Mouse (Mus musculus): ENCODE data around the gene E130218I03Rik. TPM values are rescaled to one million over a fixed set of nuclear protein-coding genes. Genes with fewer than 3 reads are reported as not detected.
A peak's percentile ranks its signal among the peaks of the same experiment; 100 is the strongest.

The E130218I03Rik gene
- 0.16 TPM in 1 of 2 replicates, not detected in the other for polyA plus RNA-seq (2015; fragmentation: Nextera tagmentation; extraction: Ambion mirVana)

- 86% methylated on average over 17 of the region's 17 CpGs for WGBS (ENCODE audit: insufficient replicate concordance)
- peak within 1 kb of the TSS; percentile 98 for H3K4me2 ChIP-seq
- no peaks in the 10 kb centered on the region for H3K36me3 ChIP-seq (replicated peaks)
- H3K27ac ChIP-seq (replicated peaks): no peak within 1 kb of the TSS
- no peaks in the 10 kb centered on the region for H3K9me3 ChIP-seq (replicated peaks)
- peaks cover 24% of the 10 kb centered on the region for H3K4me1 ChIP-seq (replicated peaks)
- no peak for ATAC-seq (ENCODE audit: insufficient read depth)
- H3K9ac ChIP-seq: peak within 1 kb of the TSS; percentile 71; the same call in 1 of the 2 replicates
- H3K27me3 ChIP-seq: peaks cover 36% of the 10 kb centered on the region
- peak within 1 kb of the TSS; percentile 79 for H3K4me3 ChIP-seq (replicated peaks)
Observed at GRCm38 (mm10) chr4:134243516-134244250, at the start of gene E130218I03Rik. Gene E130218I03Rik, plus strand, starts transcription at chr4:134243662.

GRCm38 (mm10) chr4:134199371-134199770 lies 44.1 kb upstream of the E130218I03Rik start:
- no peak overlapping the region for H3K9ac ChIP-seq
- no peaks in the 10 kb centered on the region for H3K9me3 ChIP-seq (replicated peaks)
- WGBS (ENCODE audit: insufficient replicate concordance): 57% methylated on average over 2 of the region's 2 CpGs
- no peaks in the 10 kb centered on the region for H3K4me1 ChIP-seq (replicated peaks)
- no peak overlapping the region for H3K4me3 ChIP-seq (replicated peaks)
- H3K27ac ChIP-seq (replicated peaks): no peak overlapping the region
- H3K27me3 ChIP-seq: no peaks in the 10 kb centered on the region
- H3K4me2 ChIP-seq: no peak overlapping the region
- no peak for ATAC-seq (ENCODE audit: insufficient read depth)
- H3K36me3 ChIP-seq (replicated peaks): no peaks in the 10 kb centered on the region

GRCm38 (mm10) chr4:134202904-134203303 lies 40.6 kb upstream of the E130218I03Rik start, which contains the start of gene Gm7534:
Gene Gm7534, minus strand, starts transcription at chr4:134203004.
- no peak for ATAC-seq (ENCODE audit: insufficient read depth)
- Histone ChIP-seq H3K4me1 (replicated peaks) (no peaks in the 10 kb centered on the region; the same call in 1 of the 2 replicates), H3K9ac (no peak within 1 kb of the TSS), H3K4me2 (no peak within 1 kb of the TSS), H3K4me3 (replicated peaks) (no peak within 1 kb of the TSS), H3K27ac (replicated peaks) (no peak within 1 kb of the TSS), H3K9me3 (replicated peaks) (no peaks in the 10 kb centered on the region), H3K27me3 (no peaks in the 10 kb centered on the region), H3K36me3 (replicated peaks) (no peaks in the 10 kb centered on the region)
- WGBS (ENCODE audit: insufficient replicate concordance): 67% methylated on average over 4 of the region's 4 CpGs

GRCm38 (mm10) chr4:134203340-134203896 lies 40.0 kb upstream of the E130218I03Rik start:
- H3K27ac ChIP-seq (replicated peaks): no peak overlapping the region

GRCm38 (mm10) chr4:134206488-134207053 lies 36.9 kb upstream of the E130218I03Rik start:
- 47% methylated on average over 6 of the region's 6 CpGs for WGBS (ENCODE audit: insufficient replicate concordance)
- Histone ChIP-seq H3K4me3 (replicated peaks) (no peak overlapping the region), H3K4me1 (replicated peaks) (no peaks in the 10 kb centered on the region; the same call in 1 of the 2 replicates), H3K36me3 (replicated peaks) (no peaks in the 10 kb centered on the region), H3K9me3 (replicated peaks) (no peaks in the 10 kb centered on the region), H3K27ac (replicated peaks) (no peak overlapping the region), H3K9ac (no peak overlapping the region), H3K4me2 (no peak overlapping the region), H3K27me3 (peaks cover 5% of the 10 kb centered on the region; the same call in 1 of the 2 replicates)
- no peak for ATAC-seq (ENCODE audit: insufficient read depth)

More at GRCm38 (mm10) chr4:134203340-134203896, 40.0 kb upstream of the E130218I03Rik start:
- Histone ChIP-seq H3K9ac (no peak overlapping the region), H3K27me3 (no peaks in the 10 kb centered on the region), H3K4me1 (replicated peaks) (no peaks in the 10 kb centered on the region; the same call in 1 of the 2 replicates), H3K4me3 (replicated peaks) (no peak overlapping the region), H3K4me2 (no peak overlapping the region), H3K9me3 (replicated peaks) (no peaks in the 10 kb centered on the region), H3K36me3 (replicated peaks) (no peaks in the 10 kb centered on the region)
- 53% methylated on average over 17 of the region's 17 CpGs for WGBS (ENCODE audit: insufficient replicate concordance)
- ATAC-seq (ENCODE audit: insufficient read depth): no peak

GRCm38 (mm10) chr4:134222793-134223600 lies 20.5 kb upstream of the E130218I03Rik start:
- no peaks in the 10 kb centered on the region for H3K9me3 ChIP-seq (replicated peaks)
- peaks cover 5% of the 10 kb centered on the region for H3K4me1 ChIP-seq (replicated peaks)
- H3K36me3 ChIP-seq (replicated peaks): no peaks in the 10 kb centered on the region
- ATAC-seq (ENCODE audit: insufficient read depth): no peak
- H3K4me3 ChIP-seq (replicated peaks): no peak overlapping the region
- no peak overlapping the region for H3K27ac ChIP-seq (replicated peaks)
- no peak overlapping the region for H3K4me2 ChIP-seq
- WGBS (ENCODE audit: insufficient replicate concordance): 43% methylated on average over 11 of the region's 11 CpGs
- H3K27me3 ChIP-seq: no peaks in the 10 kb centered on the region
- H3K9ac ChIP-seq: no peak overlapping the region

- ATAC-seq (ENCODE audit: insufficient read depth): no peak
- Histone ChIP-seq H3K27ac (replicated peaks) (no peak within 1 kb of the TSS), H3K27me3 (peaks cover 10% of the 10 kb centered on the region), H3K9ac (no peak within 1 kb of the TSS), H3K4me3 (replicated peaks) (no peak within 1 kb of the TSS), H3K4me1 (replicated peaks) (peaks cover 5% of the 10 kb centered on the region), H3K4me2 (no peak within 1 kb of the TSS), H3K9me3 (replicated peaks) (no peaks in the 10 kb centered on the region), H3K36me3 (replicated peaks) (no peaks in the 10 kb centered on the region)
- WGBS (ENCODE audit: insufficient replicate concordance): 72% methylated on average over 8 of the region's 8 CpGs
Observed at GRCm38 (mm10) chr4:134227194-134227593, 16.3 kb upstream of the E130218I03Rik start, which contains the start of gene Catsper4. Gene Catsper4, minus strand, starts transcription at chr4:134227383.

- ATAC-seq (ENCODE audit: insufficient read depth): no peak
Observed at GRCm38 (mm10) chr4:134230431-134230830, 13.0 kb upstream of the E130218I03Rik start.

GRCm38 (mm10) chr4:134234876-134235275 lies 8.6 kb upstream of the E130218I03Rik start:
- peaks cover 65% of the 10 kb centered on the region for H3K27me3 ChIP-seq
- H3K4me3 ChIP-seq (replicated peaks): no peak overlapping the region
- no peaks in the 10 kb centered on the region for H3K9me3 ChIP-seq (replicated peaks)
- H3K36me3 ChIP-seq (replicated peaks): no peaks in the 10 kb centered on the region
- no peak overlapping the region for H3K27ac ChIP-seq (replicated peaks)
- ATAC-seq (ENCODE audit: insufficient read depth): no peak
- H3K4me1 ChIP-seq (replicated peaks): peaks cover 13% of the 10 kb centered on the region
- no peak overlapping the region for H3K4me2 ChIP-seq
- H3K9ac ChIP-seq: no peak overlapping the region
- 49% methylated on average over 5 of the region's 5 CpGs for WGBS (ENCODE audit: insufficient replicate concordance)

More at GRCm38 (mm10) chr4:134230431-134230830, 13.0 kb upstream of the E130218I03Rik start:
- H3K9me3 ChIP-seq (replicated peaks): no peaks in the 10 kb centered on the region
- no peak overlapping the region for H3K4me2 ChIP-seq
- H3K27me3 ChIP-seq: peaks cover 36% of the 10 kb centered on the region
- no peaks in the 10 kb centered on the region for H3K36me3 ChIP-seq (replicated peaks)
- H3K9ac ChIP-seq: no peak overlapping the region
- H3K27ac ChIP-seq (replicated peaks): no peak overlapping the region
- WGBS (ENCODE audit: insufficient replicate concordance): 33% methylated on average over 8 of the region's 8 CpGs
- no peak overlapping the region for H3K4me3 ChIP-seq (replicated peaks)
- no peaks in the 10 kb centered on the region for H3K4me1 ChIP-seq (replicated peaks)

- H3K9ac ChIP-seq: no peak overlapping the region
- H3K4me3 ChIP-seq (replicated peaks): no peak overlapping the region
- H3K4me2 ChIP-seq: peak overlapping the region; percentile 46
- H3K4me1 ChIP-seq (replicated peaks): peaks cover 13% of the 10 kb centered on the region
- no peak overlapping the region for H3K27ac ChIP-seq (replicated peaks)
- 24% methylated on average over 19 of the region's 19 CpGs for WGBS (ENCODE audit: insufficient replicate concordance)
- no peaks in the 10 kb centered on the region for H3K9me3 ChIP-seq (replicated peaks)
- ATAC-seq (ENCODE audit: insufficient read depth): no peak
- H3K36me3 ChIP-seq (replicated peaks): no peaks in the 10 kb centered on the region
- H3K27me3 ChIP-seq: peaks cover 57% of the 10 kb centered on the region
Observed at GRCm38 (mm10) chr4:134237582-134238278, 5.7 kb upstream of the E130218I03Rik start.
